Mouse (Mus musculus): ENCODE data around the gene Ell3. TPM values are rescaled to one million over a fixed set of nuclear protein-coding genes. Genes with fewer than 3 reads are reported as not detected.

Ell3 gene
- under 1 TPM in 1 of 2 experiments, not detected in 1; 0.94 TPM for total RNA-seq (2023)

GRCm38 (mm10) chr2:121444178-121444577 is at the start of gene Ell3:
Ell3 (minus strand) TSS chr2:121444278.

GRCm38 (mm10) chr2:121473301-121474179 is 29.5 kb upstream of the Ell3 start, which contains the start of gene Mfap1b:
Mfap1b (minus strand) TSS chr2:121474067.

DNA sequence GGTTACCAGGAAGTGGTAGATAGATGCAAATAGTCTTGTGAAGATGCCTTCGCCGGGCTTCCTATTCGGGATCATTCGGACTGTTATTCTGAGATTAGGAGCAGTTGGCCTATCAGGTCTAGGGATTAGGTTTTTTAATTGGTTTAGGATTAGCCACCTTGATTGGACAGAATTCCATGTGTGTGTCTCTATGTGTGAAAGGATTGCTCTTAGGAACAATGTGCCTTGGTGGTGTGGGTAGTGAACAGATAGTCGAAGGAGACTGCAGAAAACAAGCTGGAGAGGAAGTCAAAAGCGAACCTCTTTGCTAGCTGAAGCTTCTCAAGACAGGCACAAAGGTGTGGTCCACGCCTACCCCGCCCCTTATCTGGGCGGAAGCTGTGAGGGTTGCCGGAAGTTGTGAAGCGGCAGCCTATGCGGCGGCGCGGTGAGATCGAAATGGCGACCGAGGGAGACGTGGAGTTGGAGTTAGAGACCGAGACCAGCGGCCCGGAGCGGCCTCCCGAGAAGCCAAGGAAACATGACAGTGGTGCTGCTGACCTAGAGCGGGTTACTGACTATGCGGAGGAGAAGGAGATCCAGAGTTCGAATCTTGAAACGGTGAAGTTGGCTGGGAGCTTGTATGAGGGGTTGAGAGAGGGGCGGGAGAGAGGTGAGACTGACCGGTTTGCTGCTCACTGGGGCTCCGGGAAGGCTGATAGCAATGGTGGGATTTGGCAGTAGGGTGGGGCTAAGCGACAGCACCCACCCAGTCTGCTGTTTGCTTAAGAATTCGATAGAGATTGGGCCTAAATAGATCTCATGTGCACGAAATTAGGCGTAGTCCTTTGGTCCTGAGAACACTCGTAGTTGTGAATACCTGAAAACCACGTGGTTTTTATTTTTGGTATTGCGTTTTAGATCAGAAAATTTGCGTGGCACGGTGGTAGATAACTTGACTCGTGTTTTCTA is 12.9 kb upstream of the Ell3 start, which contains the start of gene Serinc4:
Gene Serinc4 (minus strand): TSS at position 90 of the 951 bp plus-strand sequence.

GRCm38 (mm10) chr2:121452990-121453389 is 8.9 kb upstream of the Ell3 start, which contains the start of gene Hypk:
Hypk (plus strand) TSS chr2:121453290.

DNA sequence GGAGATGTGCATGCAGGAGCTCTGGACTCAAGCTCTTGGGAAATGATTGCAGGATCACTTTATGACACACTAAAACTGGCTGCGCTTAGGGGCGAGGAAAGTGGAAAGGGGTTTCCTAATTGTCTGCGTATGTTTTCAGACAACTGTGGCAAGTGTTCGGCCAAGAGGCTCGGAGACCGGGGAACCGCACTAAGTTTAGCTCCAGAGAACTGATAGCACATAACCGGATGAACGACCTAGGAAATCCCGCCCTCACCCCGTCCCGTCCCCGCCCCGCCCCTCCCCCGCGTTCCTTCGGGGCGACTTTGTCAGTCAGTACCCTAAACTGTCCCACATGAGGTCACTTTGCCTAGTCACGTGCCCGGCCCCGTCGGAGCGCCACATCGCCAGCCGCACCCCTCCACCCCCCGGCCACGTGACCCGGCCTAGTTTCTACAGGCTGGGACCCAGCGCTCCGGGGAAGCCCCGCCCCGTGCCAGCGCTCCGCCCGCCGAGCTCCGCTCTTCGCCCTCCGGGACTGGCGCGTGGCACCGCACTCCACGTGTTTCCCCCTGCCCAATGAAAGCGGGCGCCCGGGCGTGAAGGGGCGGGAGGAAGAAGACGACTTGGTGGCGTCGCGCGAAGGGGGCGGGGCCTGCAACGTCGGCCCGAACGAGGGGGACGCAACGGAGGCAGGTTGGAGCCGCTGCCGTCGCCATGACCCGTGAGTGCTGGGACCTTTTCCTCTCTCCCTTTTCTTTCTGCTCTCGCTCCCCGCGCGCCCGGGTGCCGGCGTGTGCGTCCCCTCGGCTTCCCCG is 4.9 kb upstream of the Ell3 start, which contains the start of gene Serf2:
Gene Serf2 (plus strand): TSS at position 457 of the 797 bp plus-strand sequence.

GRCm38 (mm10) chr2:121413387-121414042 is 30.6 kb downstream of the Ell3 start, which contains the start of the genes Pdia3 and Catsper2:
Pdia3 (plus strand) TSS chr2:121413775.
Catsper2 (minus strand) TSS chr2:121413792.

Other genes with a start within 250 kb of the Ell3 start
- 10 to 100 TPM; 28.9 to 29.0 TPM for gene Trp53bp1, start 172.9 kb downstream of the Ell3 start, total RNA-seq (2023)
- 1 to 10 TPM in 1 of 2 experiments, under 1 TPM in 1; 0.18 to 1.5 TPM for gene Map1a, start 154.7 kb downstream of the Ell3 start, total RNA-seq (2023)
- 10 to 100 TPM; 13.9 to 14.4 TPM for gene Ppip5k1, start 88.9 kb downstream of the Ell3 start, total RNA-seq (2023)
- gene Ckmt1, start 86.6 kb downstream of the Ell3 start, total RNA-seq (2023), result not detected
- not detected for gene Strc, start 57.1 kb downstream of the Ell3 start, total RNA-seq (2023)
- 100 to 1,000 TPM; 262 to 273 TPM for gene Pdia3, start 30.5 kb downstream of the Ell3 start, total RNA-seq (2023)
- 1 to 10 TPM; 1.8 to 2.4 TPM for gene Catsper2, start 30.5 kb downstream of the Ell3 start, total RNA-seq (2023)
- 100 to 1,000 TPM; 409 to 493 TPM for gene Serf2, start 4.9 kb upstream of the Ell3 start, total RNA-seq (2023)
- 10 to 100 TPM; 27.3 to 57.8 TPM for gene Hypk, start 9.0 kb upstream of the Ell3 start, total RNA-seq (2023)
- gene Serinc4, start 12.5 kb upstream of the Ell3 start, total RNA-seq (2023), result not detected
- 10 to 100 TPM; 31.8 to 35.6 TPM for gene Mfap1b, start 29.8 kb upstream of the Ell3 start, total RNA-seq (2023)
- gene Mfap1a, start 62.4 kb upstream of the Ell3 start, total RNA-seq (2023), result 10 to 100 TPM; 28.5 to 35.8 TPM
- 1 to 10 TPM; 5.1 to 5.9 TPM for gene Wdr76, start 62.4 kb upstream of the Ell3 start, total RNA-seq (2023)

Data from monocyte, adult 59 days (primary cell).